Mouse (Mus musculus): ENCODE results near the gene Myocd. TPM values are rescaled to one million over a fixed set of nuclear protein-coding genes. Genes with fewer than 3 reads are reported as not detected.
A peak's percentile ranks its signal among the peaks of the same experiment; 100 is the strongest.

Gene Myocd
- 1.3 and 1.6 TPM in 2 replicates for total RNA-seq (2021)
- long read RNA-seq, experiment 1 = 0 reads
- long read RNA-seq, experiment 2 = 0 reads

GRCm38 (mm10) chr11:65269851-65270473 is at the start of gene Myocd:
Gene Myocd, minus strand, starts transcription at chr11:65269989.
- DNase-seq = peak; percentile 37

- DNase-seq = no peak
These were observed 34.0 kb upstream of the Myocd start for GRCm38 (mm10) chr11:65303824-65304223.

GRCm38 (mm10) chr11:65294128-65294833 is 24.5 kb upstream of the Myocd start:
- DNase-seq = no peak

- no peak for DNase-seq
These were observed 23.2 kb upstream of the Myocd start for GRCm38 (mm10) chr11:65292994-65293393.

- no peak for DNase-seq
These were observed 17.9 kb upstream of the Myocd start for GRCm38 (mm10) chr11:65287706-65288105.

GRCm38 (mm10) chr11:65286211-65286610 is 16.4 kb upstream of the Myocd start:
- DNase-seq = no peak

GRCm38 (mm10) chr11:65275441-65275840 is 5.7 kb upstream of the Myocd start:
- no peak for DNase-seq

GRCm38 (mm10) chr11:65271000-65271399 is 1.2 kb upstream of the Myocd start:
- DNase-seq = no peak

- DNase-seq = peak; percentile 32
These were observed 1.5 kb downstream of the Myocd start for GRCm38 (mm10) chr11:65268310-65268709.

GRCm38 (mm10) chr11:65263466-65263865 is 6.3 kb downstream of the Myocd start:
- peak; percentile 78 for DNase-seq

GRCm38 (mm10) chr11:65258997-65259396 is 10.8 kb downstream of the Myocd start:
- no peak for DNase-seq

GRCm38 (mm10) chr11:65256143-65256542 is 13.6 kb downstream of the Myocd start:
- DNase-seq = no peak

- no peak for DNase-seq
These were observed 14.2 kb downstream of the Myocd start for GRCm38 (mm10) chr11:65255564-65255963.

- DNase-seq = no peak
These were observed 19.4 kb downstream of the Myocd start for GRCm38 (mm10) chr11:65250366-65250765.

GRCm38 (mm10) chr11:65246301-65247054 is 23.3 kb downstream of the Myocd start:
- DNase-seq = no peak

GRCm38 (mm10) chr11:65243593-65243992 is 26.2 kb downstream of the Myocd start:
- DNase-seq = peak; percentile 19

GRCm38 (mm10) chr11:65240521-65240920 is 29.3 kb downstream of the Myocd start:
- DNase-seq = no peak

- no peak for DNase-seq
These were observed 31.9 kb downstream of the Myocd start for GRCm38 (mm10) chr11:65237896-65238295.

GRCm38 (mm10) chr11:65236907-65237306 is 32.9 kb downstream of the Myocd start:
- DNase-seq = no peak

- DNase-seq = no peak
These were observed 34.4 kb downstream of the Myocd start for GRCm38 (mm10) chr11:65235374-65235773.

- DNase-seq = no peak
These were observed 38.0 kb downstream of the Myocd start for GRCm38 (mm10) chr11:65231771-65232170.

- DNase-seq = peak; percentile 29
These were observed 43.0 kb downstream of the Myocd start for GRCm38 (mm10) chr11:65226766-65227165.
